Mouse (Mus musculus): ENCODE data around the gene Padi4.

DNA sequence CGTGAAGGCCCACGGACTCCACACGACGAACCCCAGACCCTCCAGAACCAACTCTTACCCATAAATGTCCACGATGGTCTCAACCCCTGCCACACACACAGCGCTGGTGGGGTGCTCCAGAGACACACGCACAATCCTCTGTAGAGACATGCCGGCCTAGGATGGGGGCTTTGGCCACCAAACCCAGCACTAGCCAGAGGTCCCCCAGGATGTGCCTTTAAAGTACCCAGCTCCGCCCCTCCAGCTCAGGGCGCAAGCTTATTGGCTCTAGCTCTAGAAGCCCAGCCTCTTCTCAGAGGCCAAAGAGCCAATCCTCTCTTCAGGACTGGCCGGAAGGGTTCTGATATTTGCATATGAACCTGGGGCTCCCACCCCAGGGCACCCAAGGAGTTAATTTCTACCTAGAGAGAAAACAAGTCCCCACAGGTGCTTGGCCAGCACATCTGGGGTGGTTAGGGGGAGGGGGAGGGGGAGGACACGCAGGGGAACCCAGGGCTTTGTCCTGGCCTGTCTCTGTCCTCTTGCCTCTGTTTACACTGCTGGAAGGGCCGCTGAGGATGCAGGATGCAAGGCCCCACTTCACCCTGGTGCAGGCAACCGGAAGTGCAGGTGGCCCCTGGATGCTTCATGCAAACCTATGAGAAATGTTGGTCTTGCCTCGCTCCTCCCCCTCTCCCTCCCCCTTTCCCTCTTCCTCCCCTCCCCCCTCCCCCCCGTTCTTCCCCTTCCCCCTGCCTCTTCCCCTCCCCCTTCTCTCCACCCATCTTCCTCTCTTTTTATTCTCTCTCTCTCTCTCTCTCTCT lies 36.6 kb upstream of the Padi4 start, which contains the start of gene Padi3:
- TF ChIP-seq MAX (IDR thresholded peaks at IDR 0.05): no peak
- TF ChIP-seq CTCF (IDR thresholded peaks at IDR 0.05; ENCODE audit: control insufficient read depth, insufficient read depth, insufficient read length): no peak
- no peak for TF ChIP-seq MYOG (IDR thresholded peaks at IDR 0.05; ENCODE audit: control insufficient read depth, extremely low read depth, insufficient read length)
- TF ChIP-seq USF1 (IDR thresholded peaks at IDR 0.05; ENCODE audit: low read depth): no peak
- no peak for TF ChIP-seq CEBPB (IDR thresholded peaks at IDR 0.05; ENCODE audit: low read depth)
